Mouse (Mus musculus): ENCODE measurements at regions not wholly inside any gene's neighbourhood (a gene's known extent, or its start where the extent isn't known, plus 50 kb on each side); places are given as distances from the start of the nearest gene placed in this dataset. TPM values are rescaled to one million over a fixed set of nuclear protein-coding genes. Genes with fewer than 3 reads are reported as not detected.
A peak's percentile ranks its signal among the peaks of the same experiment; 100 is the strongest.

GRCm38 (mm10) chr11:28639081-28639480 is 55.0 kb upstream of the Ccdc85a start:
- Histone ChIP-seq H3K9ac (ENCODE audit: low read depth, low read length) (no peak overlapping the region), H3K27ac (no peak overlapping the region), H3K27me3 (ENCODE audit: insufficient read depth, low read length) (no peaks in the 10 kb centered on the region), H3K4me1 (replicated peaks; ENCODE audit: insufficient read depth, low read length) (no peaks in the 10 kb centered on the region), H3K4me2 (ENCODE audit: low read length) (no peak overlapping the region), H3K9me3 (replicated peaks; ENCODE audit: low read length) (no peaks in the 10 kb centered on the region), H3K36me3 (ENCODE audit: insufficient read depth, low read length) (no peaks in the 10 kb centered on the region), H3K4me3 (replicated peaks; ENCODE audit: low read depth, low read length) (no peak overlapping the region)
- TF ChIP-seq CTCF (IDR thresholded peaks at IDR 0.05; ENCODE audit: low read depth), result no peak
- DNase-seq (ENCODE audit: low spot score), result no peak
- no peak for ATAC-seq (replicated peaks; ENCODE audit: low FRiP score, low read depth)
- 94% methylated on average over 1 of the region's 1 CpGs for WGBS

- no peak for TF ChIP-seq CTCF (IDR thresholded peaks at IDR 0.05; ENCODE audit: low read depth)
- no peak overlapping the region for H3K4me3 ChIP-seq (replicated peaks; ENCODE audit: low read depth, low read length)
- H3K9ac ChIP-seq (ENCODE audit: low read depth, low read length), result no peak overlapping the region
- no peaks in the 10 kb centered on the region for H3K36me3 ChIP-seq (ENCODE audit: insufficient read depth, low read length)
- no peaks in the 10 kb centered on the region for H3K27me3 ChIP-seq (ENCODE audit: insufficient read depth, low read length)
- no peak overlapping the region for H3K4me2 ChIP-seq (ENCODE audit: low read length)
- H3K27ac ChIP-seq, result no peak overlapping the region
- WGBS, result 16% methylated on average over 3 of the region's 3 CpGs
- DNase-seq (ENCODE audit: low spot score), result peak; percentile 65
- H3K4me1 ChIP-seq (replicated peaks; ENCODE audit: insufficient read depth, low read length), result no peaks in the 10 kb centered on the region
- ATAC-seq (replicated peaks; ENCODE audit: low FRiP score, low read depth), result no peak; the same call in 1 of the 2 replicates
- H3K9me3 ChIP-seq (replicated peaks; ENCODE audit: low read length), result no peaks in the 10 kb centered on the region
Observed at GRCm38 (mm10) chr11:28636752-28637151, 52.6 kb upstream of the Ccdc85a start.

MicroRNA genes in the stretch of these regions (microRNA counts, 519-probe panel; counts per million panel counts)
- 330 counts per million, percentile 68 among the panel's probes with 10 or more counts for microRNA mmu-miR-216a
- microRNA mmu-miR-216b, result 330 counts per million, percentile 68 among the panel's probes with 10 or more counts
- microRNA mmu-miR-217, result 330 counts per million, percentile 68 among the panel's probes with 10 or more counts

Small RNAs in the stretch of these regions (microRNA-seq; reads per million reads assigned to microRNA genes)
- gene Mir216a (not detected), gene Mir216b (not detected), gene Mir216c (not detected), gene Mir217 (1.0 reads per million)
